Mouse (Mus musculus): ENCODE results near the gene Ccdc50.

- TF ChIP-seq CTCF (conservative IDR thresholded peaks at IDR 0.05; ENCODE audit: insufficient read depth, insufficient read length, low read depth, low read length) (no peak), POLR2A (IDR thresholded peaks at IDR 0.05; ENCODE audit: low read depth, low read length) (no peak)
These were observed 40.3 kb upstream of the Ccdc50 start for GRCm38 (mm10) chr16:27348359-27348758.
